Mouse (Mus musculus) spleen, postnatal 36 days (tissue): ENCODE data around the gene Dazap1.

Source experiments
- DNase-seq, 2 experiments: peaks; one replicate each; pipeline ENCODE4 v3.0.0; 2022; ENCODE audit warnings: low spot score in 2 of 2, mixed read lengths in 1 of 2

Gene Dazap1

GRCm38 (mm10) chr10:80271186-80271843, 10.0 kb downstream of the Dazap1 start:
- peak in 1 of 2 experiments; percentile 26 for DNase-seq

GRCm38 (mm10) chr10:80271870-80272585, 10.7 kb downstream of the Dazap1 start:
- no peak for DNase-seq

- DNase-seq, result no peak
Measured at GRCm38 (mm10) chr10:80273847-80274246, 12.6 kb downstream of the Dazap1 start.

GRCm38 (mm10) chr10:80276238-80276637, 15.0 kb downstream of the Dazap1 start:
- DNase-seq, result no peak

GRCm38 (mm10) chr10:80278390-80278789, 17.1 kb downstream of the Dazap1 start:
- no peak for DNase-seq

DNA sequence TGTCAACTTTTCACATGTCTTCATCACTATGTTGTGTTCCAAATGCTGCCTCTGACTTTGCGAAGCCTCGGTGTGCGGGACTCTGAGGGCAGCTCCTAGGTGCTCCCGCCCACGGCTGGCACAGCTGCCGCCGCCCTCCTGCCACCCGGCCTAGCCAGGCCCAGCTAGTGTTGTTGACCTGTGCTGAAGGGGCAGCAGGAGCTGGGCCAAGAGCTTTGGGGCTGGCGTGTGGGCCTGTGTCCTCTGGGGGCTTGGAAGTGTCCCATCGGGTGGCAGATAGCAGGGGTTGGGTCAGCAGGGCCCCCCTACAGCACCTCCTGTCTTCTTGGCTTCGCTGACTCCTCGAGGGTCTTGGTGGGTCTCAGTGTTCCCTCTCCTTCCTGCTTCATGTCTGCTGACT, 18.0 kb downstream of the Dazap1 start:
- DNase-seq, result no peak

DNA sequence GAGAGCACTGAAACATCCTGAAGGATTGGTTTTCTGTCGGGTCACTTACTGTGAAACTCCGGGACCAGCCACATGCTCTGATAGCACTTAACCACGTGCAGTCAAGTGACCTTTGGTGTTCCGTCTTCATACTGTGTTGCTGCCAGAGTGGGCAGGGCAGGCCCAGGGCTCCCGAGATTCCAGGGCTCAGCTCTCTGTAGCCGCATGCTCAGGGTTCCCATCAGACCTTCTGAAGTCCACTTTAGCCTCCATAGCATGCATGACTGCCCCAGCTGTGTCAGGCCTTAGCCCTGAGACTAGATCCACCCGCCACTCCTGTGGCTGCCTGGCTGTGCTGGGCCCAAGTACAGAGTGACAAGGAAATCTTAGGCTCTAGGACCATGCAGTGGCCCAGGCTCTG, 20.0 kb downstream of the Dazap1 start:
- DNase-seq, result no peak

DNA sequence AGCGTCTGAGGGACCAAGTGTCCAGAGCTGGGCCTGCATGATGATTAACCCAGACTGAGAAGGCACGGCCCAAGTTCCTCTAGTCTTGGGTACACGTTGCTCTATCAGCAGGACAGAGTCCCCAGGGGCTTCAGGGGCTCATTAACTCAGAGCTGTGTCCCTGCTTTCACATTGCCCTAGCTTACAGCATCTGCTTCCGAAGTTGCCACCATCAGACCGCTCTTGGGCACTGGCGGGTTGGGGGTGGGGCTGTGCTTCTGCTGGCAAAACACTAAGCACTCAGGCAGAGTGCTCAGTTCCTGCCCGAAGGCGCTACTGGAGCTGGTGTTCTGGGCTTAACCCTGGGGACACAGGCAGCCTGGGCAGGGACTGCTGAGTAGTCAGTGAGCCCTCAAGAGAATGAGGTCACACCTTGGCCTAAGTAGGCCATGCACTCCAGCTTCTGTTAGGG, 20.7 kb downstream of the Dazap1 start:
- no peak for DNase-seq

- DNase-seq, result no peak
Measured at GRCm38 (mm10) chr10:80282481-80283441, 21.5 kb downstream of the Dazap1 start.

GRCm38 (mm10) chr10:80285222-80286070, 24.2 kb downstream of the Dazap1 start:
- no peak for DNase-seq

- no peak for DNase-seq
Measured at GRCm38 (mm10) chr10:80288097-80288496, 26.8 kb downstream of the Dazap1 start.

- DNase-seq, result no peak
Measured at GRCm38 (mm10) chr10:80288657-80289056, 27.4 kb downstream of the Dazap1 start.

GRCm38 (mm10) chr10:80292251-80293146, 31.2 kb downstream of the Dazap1 start, which contains the start of gene Rps15:
TSS of gene Rps15 (plus strand) at chr10:80292453.
- DNase-seq, result peak; percentile 94

DNA sequence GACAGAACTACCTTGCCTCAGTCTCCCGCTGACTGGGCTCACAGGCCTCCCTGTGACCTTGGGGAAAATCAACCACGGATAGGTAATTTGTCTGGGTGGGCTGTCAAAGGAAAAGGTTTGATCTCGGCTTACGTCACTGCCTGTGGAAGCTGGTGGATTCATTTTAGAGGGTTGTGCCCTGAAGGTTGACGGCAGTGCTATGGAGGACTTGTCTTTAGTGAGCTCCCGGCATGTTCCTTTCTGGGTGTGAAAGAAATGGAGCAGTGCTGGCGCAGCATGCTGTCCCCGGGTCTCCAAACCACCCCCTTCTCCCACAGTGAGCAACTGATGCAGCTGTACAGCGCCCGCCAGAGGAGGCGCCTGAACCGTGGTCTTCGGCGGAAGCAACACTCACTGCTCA, 32.0 kb downstream of the Dazap1 start:
- DNase-seq, result no peak

GRCm38 (mm10) chr10:80294311-80294710, 33.0 kb downstream of the Dazap1 start:
- no peak for DNase-seq

GRCm38 (mm10) chr10:80294788-80295303, 33.6 kb downstream of the Dazap1 start:
- DNase-seq, result no peak

DNA sequence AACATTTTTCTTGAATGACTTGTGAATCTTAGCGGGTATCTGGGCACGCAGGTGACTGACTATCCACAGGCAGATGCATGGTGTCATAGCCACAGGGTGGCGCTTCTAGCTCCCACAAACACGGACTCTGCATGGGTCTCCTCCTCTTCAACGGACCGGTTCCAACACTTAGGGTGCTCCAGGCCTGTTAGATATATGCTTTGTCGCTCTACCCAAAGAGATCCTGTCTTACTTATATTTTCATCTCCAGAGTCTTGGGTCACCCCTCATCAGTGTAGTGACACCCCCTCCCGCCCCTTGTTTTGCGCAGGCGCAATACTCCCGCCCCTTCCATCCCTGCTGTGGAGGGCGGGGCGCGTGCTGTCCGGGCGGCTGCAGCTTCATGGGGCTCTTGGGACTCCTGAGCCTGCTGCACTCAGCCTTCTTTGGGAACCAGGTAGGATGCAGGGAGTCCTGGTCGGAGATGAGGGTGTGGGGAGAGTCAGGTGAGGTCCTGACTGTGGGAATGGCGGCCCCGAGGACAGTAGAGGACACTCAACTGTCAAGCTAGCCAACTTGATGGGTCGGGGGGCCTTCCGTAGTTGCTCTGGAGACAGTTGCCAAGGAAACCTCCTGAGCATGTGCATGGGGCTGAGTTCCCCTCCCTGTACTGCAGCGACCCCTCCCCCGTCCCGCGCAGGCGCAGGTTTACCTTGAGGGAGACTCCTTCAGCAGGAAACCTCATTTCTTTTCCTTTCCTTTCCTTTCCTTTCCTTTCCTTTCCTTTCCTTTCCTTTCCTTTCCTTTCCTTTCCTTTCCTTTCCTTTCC, 34.5 kb downstream of the Dazap1 start, which contains the start of gene Apc2:
TSS of gene Apc2 (plus strand) at position 360 of the 808 bp plus-strand sequence.
- DNase-seq, result peak; percentile 69 to 77

DNA sequence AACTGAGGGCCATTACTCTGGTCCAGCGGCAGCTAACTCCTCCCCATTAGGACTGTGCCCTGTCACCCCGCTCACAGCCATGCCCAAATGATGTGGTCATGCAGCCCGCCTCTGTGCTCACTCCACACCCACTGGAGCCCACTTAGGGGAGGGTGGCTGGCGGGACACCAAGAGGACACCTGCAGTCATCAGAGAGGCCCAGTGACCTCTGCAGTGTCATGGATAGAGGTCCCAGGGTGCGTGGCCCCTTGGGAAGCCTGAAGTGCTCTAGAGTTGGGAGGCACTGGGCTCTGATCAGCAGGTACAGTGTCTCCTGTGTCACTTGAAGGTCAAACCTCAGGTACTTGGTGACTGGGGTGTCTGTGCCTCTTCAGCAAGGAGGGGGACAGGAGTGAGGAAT, 35.5 kb downstream of the Dazap1 start:
- DNase-seq, result no peak
